Mouse (Mus musculus): Measurements from ENCODE around the gene Gm11034. TPM values are rescaled to one million over a fixed set of nuclear protein-coding genes. Genes with fewer than 3 reads are reported as not detected.
A peak's percentile ranks its signal among the peaks of the same experiment; 100 is the strongest.

The Gm11034 gene
- not detected in 2 replicates for polyA plus RNA-seq (2015; fragmentation: Nextera tagmentation; extraction: Ambion mirVana)

DNA sequence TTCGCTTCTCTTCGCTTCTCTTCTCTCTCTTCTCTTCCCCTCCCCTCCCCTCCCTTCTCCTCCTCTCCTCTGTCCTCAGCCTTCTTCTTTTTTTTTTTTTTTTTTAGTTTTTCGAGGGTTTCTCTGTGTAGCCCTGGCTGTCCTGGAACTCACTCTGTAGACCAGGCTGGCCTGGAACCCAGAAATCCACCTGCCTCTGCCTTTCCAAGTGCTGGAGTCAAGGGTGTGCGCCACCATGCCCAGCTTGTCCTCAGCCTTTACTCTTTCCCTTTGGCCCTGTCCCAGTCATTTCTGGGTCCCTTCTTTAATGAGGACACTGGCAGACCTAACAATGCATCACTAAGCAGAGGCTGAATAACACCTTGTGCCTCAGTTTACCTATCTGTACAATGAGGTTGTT lies at the start of gene Gm11034:
Gene Gm11034, minus strand, starts transcription at position 101 of the 400 bp plus-strand sequence.
- no peak for ATAC-seq (replicated peaks)
- no peak within 1 kb of the TSS for H3K4me2 ChIP-seq (replicated peaks)
- H3K9ac ChIP-seq (replicated peaks): no peak within 1 kb of the TSS
- H3K9me3 ChIP-seq: no peaks in the 10 kb centered on the region
- H3K4me3 ChIP-seq: no peak within 1 kb of the TSS
- no peaks in the 10 kb centered on the region for H3K36me3 ChIP-seq
- peaks cover 8% of the 10 kb centered on the region; the same call in 1 of the 2 replicates for H3K27me3 ChIP-seq
- no peaks in the 10 kb centered on the region for H3K4me1 ChIP-seq
- WGBS: 81% methylated on average over 4 of the region's 4 CpGs
- H3K27ac ChIP-seq (replicated peaks): no peak within 1 kb of the TSS

DNA sequence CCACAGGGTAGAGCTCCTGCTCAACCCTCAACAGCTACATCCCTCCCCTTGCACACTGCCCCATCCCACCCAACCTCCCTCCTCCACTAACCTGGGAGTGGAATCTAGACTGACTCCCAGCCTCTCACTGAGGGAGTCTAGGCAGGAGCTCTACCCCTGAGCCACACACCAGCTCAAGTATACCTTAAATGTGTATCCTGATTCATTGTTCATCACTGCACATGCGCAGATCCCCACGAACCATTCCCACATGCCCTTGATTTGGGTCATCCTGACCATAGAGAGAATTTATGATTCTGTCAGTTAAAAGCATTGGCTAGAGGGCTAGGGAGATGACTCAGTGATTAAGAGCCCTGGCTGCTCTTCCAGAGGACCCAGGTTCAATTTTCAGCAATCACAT lies 49.3 kb upstream of the Gm11034 start:
- no peak overlapping the region for H3K9ac ChIP-seq (replicated peaks)
- no peak overlapping the region for H3K4me3 ChIP-seq
- no peak overlapping the region for H3K27ac ChIP-seq (replicated peaks)
- H3K27me3 ChIP-seq: no peaks in the 10 kb centered on the region
- no peak overlapping the region for H3K4me2 ChIP-seq (replicated peaks)
- H3K36me3 ChIP-seq: no peaks in the 10 kb centered on the region
- H3K9me3 ChIP-seq: no peaks in the 10 kb centered on the region
- no peaks in the 10 kb centered on the region for H3K4me1 ChIP-seq
- WGBS: 88% methylated on average over 2 of the region's 2 CpGs
- ATAC-seq (replicated peaks): no peak

DNA sequence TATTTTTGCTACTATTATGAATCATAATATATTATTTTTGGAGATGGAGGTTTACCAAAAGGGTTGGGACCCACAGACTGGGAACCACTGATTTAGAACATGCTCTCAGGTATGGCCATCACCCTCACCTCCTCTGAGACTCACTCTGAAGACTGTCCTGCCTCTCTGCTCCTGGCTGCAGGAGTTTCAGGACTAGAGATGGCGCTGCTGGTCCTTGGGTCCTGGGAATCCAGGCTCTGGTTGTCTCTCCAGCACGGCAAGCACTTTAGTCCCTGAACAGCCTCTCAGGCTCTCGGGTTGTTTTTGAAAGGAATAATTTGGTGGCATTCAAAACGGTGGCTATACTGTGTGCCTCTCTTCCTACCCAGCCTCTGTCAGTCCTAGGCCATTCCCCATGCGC lies 48.4 kb upstream of the Gm11034 start:
- Histone ChIP-seq H3K9me3 (no peaks in the 10 kb centered on the region), H3K9ac (replicated peaks) (no peak overlapping the region), H3K27me3 (no peaks in the 10 kb centered on the region), H3K4me3 (no peak overlapping the region), H3K4me1 (no peaks in the 10 kb centered on the region), H3K4me2 (replicated peaks) (no peak overlapping the region), H3K36me3 (no peaks in the 10 kb centered on the region), H3K27ac (replicated peaks) (no peak overlapping the region)
- no peak for ATAC-seq (replicated peaks)
- 46% methylated on average over 5 of the region's 5 CpGs for WGBS

DNA sequence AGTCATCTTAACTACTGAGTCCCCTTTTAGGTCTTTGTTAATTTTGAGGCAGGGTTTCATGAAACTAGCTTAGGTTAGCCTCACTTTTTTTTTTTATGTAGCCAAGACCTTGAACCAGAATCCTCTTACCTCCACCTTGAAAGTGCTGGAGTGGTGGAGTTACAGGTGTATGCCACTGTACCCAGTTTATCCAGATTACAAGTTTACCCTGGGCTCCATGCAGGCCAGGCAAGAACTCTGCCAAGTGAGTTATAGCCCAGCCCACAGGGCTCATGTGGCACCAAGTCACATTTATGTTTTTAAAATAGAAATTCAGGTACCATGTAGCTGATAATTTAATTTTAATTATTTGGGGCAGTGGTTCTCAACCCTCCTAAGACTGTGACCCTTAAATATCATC lies 48.0 kb upstream of the Gm11034 start:
- Histone ChIP-seq H3K9ac (replicated peaks) (no peak overlapping the region), H3K4me1 (no peaks in the 10 kb centered on the region), H3K27me3 (no peaks in the 10 kb centered on the region), H3K9me3 (no peaks in the 10 kb centered on the region), H3K4me2 (replicated peaks) (no peak overlapping the region), H3K27ac (replicated peaks) (no peak overlapping the region), H3K36me3 (no peaks in the 10 kb centered on the region), H3K4me3 (no peak overlapping the region)
- no peak for ATAC-seq (replicated peaks)

DNA sequence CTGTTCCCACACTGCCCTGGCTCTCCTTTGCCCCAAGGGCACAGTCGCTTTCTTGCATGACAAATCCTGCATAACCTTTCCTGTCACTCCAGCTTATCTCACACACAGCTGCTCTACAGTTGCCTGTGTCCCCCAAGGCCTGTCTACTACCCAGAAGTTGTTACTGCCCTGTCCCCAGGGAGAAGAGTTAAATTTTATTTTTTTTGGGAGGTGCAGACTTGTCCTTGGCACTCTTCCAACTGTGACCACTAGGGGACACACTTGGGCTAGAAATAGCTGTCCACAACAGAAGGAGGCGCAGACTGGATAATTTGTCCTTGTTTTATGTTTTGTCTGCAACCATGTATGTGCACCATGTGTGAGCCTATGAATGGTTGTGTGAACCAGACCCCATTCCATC lies 47.6 kb upstream of the Gm11034 start:
- Histone ChIP-seq H3K4me2 (replicated peaks) (no peak overlapping the region), H3K27me3 (no peaks in the 10 kb centered on the region), H3K27ac (replicated peaks) (no peak overlapping the region), H3K4me3 (no peak overlapping the region), H3K4me1 (no peaks in the 10 kb centered on the region), H3K36me3 (no peaks in the 10 kb centered on the region), H3K9ac (replicated peaks) (no peak overlapping the region), H3K9me3 (no peaks in the 10 kb centered on the region)
- 28% methylated on average over 2 of the region's 2 CpGs for WGBS
- ATAC-seq (replicated peaks): peak; percentile 61

DNA sequence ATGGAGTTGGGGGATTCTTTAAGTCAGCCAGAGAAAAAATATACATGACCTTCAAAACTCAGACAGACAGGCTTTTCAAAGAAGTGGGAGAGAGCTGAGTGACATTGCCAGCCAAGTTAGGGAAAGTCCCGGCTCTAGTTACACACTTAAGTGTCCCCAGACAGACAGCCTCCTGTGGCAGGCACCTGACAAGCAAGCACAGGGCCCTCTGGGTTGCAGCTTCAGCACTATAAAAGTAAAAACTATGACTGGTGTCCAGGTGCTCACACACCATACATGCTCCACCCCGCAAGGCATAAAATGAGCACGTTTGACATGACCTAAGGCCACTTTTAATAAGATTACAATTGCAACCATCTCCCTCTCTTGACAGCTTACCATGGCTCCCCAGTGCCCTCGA lies 47.1 kb upstream of the Gm11034 start:
- no peak; the same call in 1 of the 2 replicates for ATAC-seq (replicated peaks)
- H3K27ac ChIP-seq (replicated peaks): no peak overlapping the region
- no peak overlapping the region for H3K4me3 ChIP-seq
- H3K9ac ChIP-seq (replicated peaks): no peak overlapping the region
- no peak overlapping the region for H3K4me2 ChIP-seq (replicated peaks)
- no peaks in the 10 kb centered on the region for H3K27me3 ChIP-seq
- H3K9me3 ChIP-seq: no peaks in the 10 kb centered on the region
- no peaks in the 10 kb centered on the region for H3K36me3 ChIP-seq
- 73% methylated on average over 4 of the region's 4 CpGs for WGBS
- H3K4me1 ChIP-seq: no peaks in the 10 kb centered on the region

DNA sequence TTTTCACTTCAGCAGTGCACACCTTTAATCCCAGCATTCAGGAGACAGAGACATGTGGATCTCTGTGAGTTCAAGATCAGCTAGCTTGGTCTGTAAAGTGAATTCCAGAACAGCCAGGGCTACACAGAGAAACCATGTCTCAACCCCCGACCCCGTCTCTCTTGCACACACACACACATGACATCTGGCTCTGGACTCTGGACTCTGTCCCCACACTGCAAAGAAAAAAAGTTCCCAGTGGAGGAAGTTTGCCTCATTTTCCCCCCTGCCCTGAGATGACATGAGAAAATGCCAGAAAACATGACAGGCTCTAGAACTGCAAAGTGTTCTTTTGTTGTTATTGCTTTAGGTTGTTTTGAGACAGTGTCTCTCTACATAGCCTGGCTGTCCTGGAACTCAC lies 46.4 kb upstream of the Gm11034 start:
- no peak overlapping the region for H3K9ac ChIP-seq (replicated peaks)
- no peak for ATAC-seq (replicated peaks)
- H3K4me3 ChIP-seq: no peak overlapping the region
- no peaks in the 10 kb centered on the region for H3K4me1 ChIP-seq
- H3K27ac ChIP-seq (replicated peaks): no peak overlapping the region
- 73% methylated on average over 2 of the region's 2 CpGs for WGBS
- H3K27me3 ChIP-seq: no peaks in the 10 kb centered on the region
- H3K36me3 ChIP-seq: no peaks in the 10 kb centered on the region
- H3K4me2 ChIP-seq (replicated peaks): no peak overlapping the region
- no peaks in the 10 kb centered on the region for H3K9me3 ChIP-seq

DNA sequence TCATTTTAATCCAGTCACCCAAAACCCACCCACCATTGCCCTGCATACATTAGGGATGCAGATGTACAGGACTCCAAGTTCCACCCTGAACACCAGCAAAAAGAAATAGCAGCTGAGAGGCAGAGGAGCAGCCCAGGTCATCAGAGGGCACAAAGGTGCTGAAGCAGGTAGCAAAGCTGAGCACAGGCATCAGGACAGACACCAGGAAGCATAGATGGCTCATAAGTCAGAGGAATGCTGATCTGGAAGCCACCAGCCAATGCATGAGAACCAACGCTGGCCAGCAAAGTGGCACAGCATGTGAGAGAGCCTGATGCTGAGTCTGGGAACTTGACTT lies 44.4 kb upstream of the Gm11034 start:
- no peaks in the 10 kb centered on the region for H3K27me3 ChIP-seq
- ATAC-seq (replicated peaks): no peak
- H3K9me3 ChIP-seq: no peaks in the 10 kb centered on the region
- no peaks in the 10 kb centered on the region for H3K4me1 ChIP-seq
- no peak overlapping the region for H3K4me2 ChIP-seq (replicated peaks)
- 89% methylated on average over 1 of the region's 1 CpGs for WGBS
- no peak overlapping the region for H3K27ac ChIP-seq (replicated peaks)
- H3K9ac ChIP-seq (replicated peaks): no peak overlapping the region
- peaks cover 14% of the 10 kb centered on the region for H3K36me3 ChIP-seq
- H3K4me3 ChIP-seq: no peak overlapping the region

DNA sequence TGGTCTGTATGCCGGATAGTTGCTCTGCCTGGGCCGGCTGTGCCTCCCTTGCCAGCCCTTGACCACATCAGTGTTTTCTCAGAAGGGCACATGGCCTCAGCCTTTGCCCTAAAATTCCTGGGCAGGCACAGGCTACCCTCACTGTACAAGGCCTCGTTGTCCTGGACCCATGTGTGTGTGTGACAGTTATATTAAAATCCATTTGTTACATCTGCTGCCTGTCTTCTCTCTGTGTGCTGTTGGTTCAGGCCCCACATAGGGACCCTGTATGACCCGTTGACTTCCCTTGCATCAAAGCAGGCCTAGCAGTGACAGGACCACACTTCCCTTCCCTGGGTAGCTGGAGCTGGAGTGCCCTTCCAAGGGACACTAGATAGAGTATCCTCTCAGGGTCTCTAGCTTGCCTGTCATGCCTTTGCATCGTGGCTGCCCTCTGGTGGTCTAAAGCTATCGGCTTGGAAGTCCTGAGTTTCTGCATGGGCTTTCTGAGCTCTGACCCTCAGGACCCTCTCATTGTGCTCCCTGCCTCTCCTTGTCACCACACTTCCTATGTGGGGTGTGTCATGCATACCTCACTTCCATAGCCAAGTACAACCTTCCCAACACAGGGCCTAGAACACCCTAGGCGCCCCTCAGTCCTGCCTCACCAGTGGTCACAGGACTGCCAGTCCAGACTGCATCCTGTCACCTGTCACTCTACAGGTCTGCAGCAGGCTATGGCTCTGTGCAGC lies 43.9 kb upstream of the Gm11034 start:
- Histone ChIP-seq H3K9me3 (no peaks in the 10 kb centered on the region), H3K27me3 (no peaks in the 10 kb centered on the region), H3K4me3 (no peak overlapping the region), H3K27ac (replicated peaks) (no peak overlapping the region), H3K36me3 (peaks cover 20% of the 10 kb centered on the region), H3K4me1 (no peaks in the 10 kb centered on the region), H3K4me2 (replicated peaks) (no peak overlapping the region), H3K9ac (replicated peaks) (no peak overlapping the region)
- WGBS: 57% methylated on average over 7 of the region's 7 CpGs
- 0 out of 2 replicates have a peak, but pooled peaks have one; percentile 17 for ATAC-seq (replicated peaks)

DNA sequence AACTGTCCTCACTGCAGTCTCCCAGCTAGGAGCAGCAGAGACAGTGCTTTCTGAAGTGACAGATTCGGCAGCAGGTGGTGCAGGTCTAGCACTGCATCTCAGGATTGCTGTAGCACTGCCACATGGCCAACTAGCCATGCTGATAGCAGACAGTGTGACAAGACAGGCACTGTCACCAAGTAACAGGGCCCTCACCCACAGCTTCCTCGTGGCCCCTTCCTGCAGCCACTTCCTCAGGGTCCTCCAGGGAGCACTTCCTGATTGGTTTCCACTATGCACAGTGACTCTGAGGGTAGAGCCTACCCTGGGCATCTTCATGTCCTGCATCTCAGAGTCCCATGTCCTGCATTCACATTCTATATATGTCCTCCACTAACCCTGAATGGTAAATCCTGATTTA lies 31.2 kb upstream of the Gm11034 start:
- ATAC-seq (replicated peaks): no peak

DNA sequence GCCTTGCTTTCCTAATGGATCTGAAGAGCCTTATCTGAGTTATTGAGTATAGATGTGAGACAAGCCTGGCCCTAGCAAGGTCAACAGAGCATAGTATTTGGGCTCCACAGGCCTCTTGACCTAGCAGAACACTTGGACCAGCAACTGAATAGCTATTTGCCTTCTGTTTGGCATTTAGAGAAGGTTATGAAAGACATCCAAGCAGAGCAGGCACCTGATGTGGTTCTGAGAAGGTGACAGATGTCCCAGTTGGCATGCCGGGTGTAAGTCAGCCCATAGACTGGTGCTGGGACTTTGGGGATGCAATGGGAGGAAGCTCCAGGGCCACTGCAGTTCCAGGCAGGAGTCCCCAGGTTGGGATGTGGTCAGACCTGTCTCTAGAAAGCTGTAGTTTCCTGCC lies 28.8 kb upstream of the Gm11034 start:
- Histone ChIP-seq H3K9ac (replicated peaks) (no peak overlapping the region), H3K4me2 (replicated peaks) (no peak overlapping the region), H3K27me3 (no peaks in the 10 kb centered on the region), H3K4me3 (no peak overlapping the region), H3K9me3 (no peaks in the 10 kb centered on the region), H3K4me1 (peaks cover 24% of the 10 kb centered on the region), H3K27ac (replicated peaks) (no peak overlapping the region), H3K36me3 (no peaks in the 10 kb centered on the region; the same call in 1 of the 2 replicates)
- 96% methylated on average over 1 of the region's 1 CpGs for WGBS
- ATAC-seq (replicated peaks): no peak

More for the DNA sequence above, 31.2 kb upstream of the Gm11034 start:
- Histone ChIP-seq H3K4me3 (no peak overlapping the region), H3K27me3 (no peaks in the 10 kb centered on the region), H3K4me1 (peaks cover 22% of the 10 kb centered on the region), H3K9ac (replicated peaks) (no peak overlapping the region), H3K36me3 (peaks cover 6% of the 10 kb centered on the region; the same call in 1 of the 2 replicates), H3K4me2 (replicated peaks) (no peak overlapping the region), H3K27ac (replicated peaks) (no peak overlapping the region), H3K9me3 (no peaks in the 10 kb centered on the region)
- WGBS: 70% methylated on average over 2 of the region's 2 CpGs

DNA sequence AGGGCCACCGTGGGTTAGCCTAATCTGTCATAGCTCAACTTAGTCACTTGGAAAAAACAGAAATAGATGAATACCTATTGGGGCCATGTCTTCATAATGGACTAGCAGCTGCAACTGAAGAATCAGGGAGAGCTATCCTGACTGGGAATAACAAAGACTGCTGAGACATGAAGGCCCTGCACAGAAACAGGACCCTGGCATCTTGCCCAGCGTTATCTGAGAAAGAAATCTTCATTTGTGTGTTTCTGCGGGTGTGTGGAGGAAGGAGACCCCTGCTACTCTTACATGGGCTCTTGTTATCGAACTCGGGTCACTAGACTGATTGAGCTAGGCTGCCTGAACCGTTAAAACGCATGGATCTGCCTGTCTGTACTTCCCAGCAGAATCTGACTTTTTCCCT lies 27.5 kb upstream of the Gm11034 start:
- Histone ChIP-seq H3K4me3 (peak overlapping the region; percentile 96), H3K27me3 (no peaks in the 10 kb centered on the region), H3K36me3 (no peaks in the 10 kb centered on the region; the same call in 1 of the 2 replicates), H3K9ac (replicated peaks) (peak overlapping the region; percentile 87), H3K27ac (replicated peaks) (no peak overlapping the region), H3K4me1 (peaks cover 24% of the 10 kb centered on the region), H3K9me3 (no peaks in the 10 kb centered on the region), H3K4me2 (replicated peaks) (peak overlapping the region; percentile 77)
- ATAC-seq (replicated peaks): no peak
- WGBS: 55% methylated on average over 7 of the region's 7 CpGs

DNA sequence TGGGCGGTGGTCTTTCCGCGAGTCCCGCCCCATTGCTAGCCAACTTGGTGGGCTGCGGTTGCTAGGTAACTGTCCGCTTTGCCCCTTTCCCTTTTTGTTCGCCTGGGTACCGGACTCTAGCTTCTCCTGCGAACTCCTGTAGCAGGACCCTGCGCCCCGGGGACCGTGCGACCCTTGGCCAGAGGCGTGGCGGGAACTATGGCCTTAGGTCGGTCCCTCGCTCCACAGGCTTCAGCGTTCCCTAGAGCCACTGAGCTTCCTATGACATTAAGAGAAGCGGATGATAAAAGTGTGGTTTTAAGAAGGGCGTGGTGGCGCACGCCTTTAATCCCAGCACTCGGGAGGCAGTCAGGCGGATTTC lies 26.9 kb upstream of the Gm11034 start:
- peak overlapping the region; percentile 87 for H3K9ac ChIP-seq (replicated peaks)
- no peaks in the 10 kb centered on the region for H3K36me3 ChIP-seq
- under 1% methylated on average over 24 of the region's 24 CpGs for WGBS
- peak overlapping the region; percentile 77 for H3K4me2 ChIP-seq (replicated peaks)
- peaks cover 24% of the 10 kb centered on the region for H3K4me1 ChIP-seq
- H3K27ac ChIP-seq (replicated peaks): peak overlapping the region; percentile 99
- no peaks in the 10 kb centered on the region for H3K27me3 ChIP-seq
- peak overlapping the region; percentile 96 for H3K4me3 ChIP-seq
- ATAC-seq (replicated peaks): no peak
- no peaks in the 10 kb centered on the region for H3K9me3 ChIP-seq
